Mouse (Mus musculus) lung, embryonic 14.5 days (tissue): ENCODE results near the gene Khnyn. TPM values are rescaled to one million over a fixed set of nuclear protein-coding genes. Genes with fewer than 3 reads are reported as not detected.
A peak's percentile ranks its signal among the peaks of the same experiment; 100 is the strongest.

Source experiments
- ATAC-seq: fragments of 200-750 bp; cut with Nextera tagmentation; 2 replicates; pipeline ENCODE4 v1.8.0; 2017; ENCODE audit warnings: mild to moderate bottlenecking, moderate TSS enrichment, moderate library complexity; ENCODE audit not compliant: insufficient read depth
- DNase-seq: peaks from one replicate; pipeline ENCODE4 v3.0.0-alpha.2; 2015
- H3K27ac ChIP-seq: fragments of 300-500 bp; sonication (generic); 2 replicates; pipeline ENCODE4 v1.5.1; 2014; ENCODE audit warnings: low read depth, mild to moderate bottlenecking, moderate library complexity
- H3K27me3 ChIP-seq: fragments of 300-500 bp; sonication (generic); 2 replicates; pipeline ENCODE4 v1.6.1; 2014; ENCODE audit warnings: low read length, control low read depth; ENCODE audit not compliant: insufficient read depth
- H3K36me3 ChIP-seq: fragments of 300-500 bp; sonication (generic); 2 replicates; pipeline ENCODE4 v1.6.1; 2014; ENCODE audit warnings: control low read depth; ENCODE audit not compliant: insufficient read depth
- H3K4me1 ChIP-seq: fragments of 300-500 bp; sonication (generic); 2 replicates; pipeline ENCODE4 v1.6.1; 2014; ENCODE audit warnings: antibody characterized with exemption, control low read depth; ENCODE audit not compliant: insufficient read depth
- H3K4me2 ChIP-seq: fragments of 300-500 bp; sonication (generic); 2 replicates; pipeline ENCODE4 v1.6.1; 2014; ENCODE audit warnings: mild to moderate bottlenecking
- H3K4me3 ChIP-seq: fragments of 300-500 bp; sonication (generic); 2 replicates; pipeline ENCODE4 v1.5.1; 2014; ENCODE audit warnings: low read depth, low read length
- H3K9ac ChIP-seq: fragments of 300-500 bp; sonication (generic); 2 replicates; pipeline ENCODE4 v1.6.1; 2014
- H3K9me3 ChIP-seq: fragments of 300-500 bp; sonication (generic); 2 replicates; pipeline ENCODE4 v1.6.1; 2016; ENCODE audit warnings: low read depth, low read length, control low read depth
- CTCF ChIP-seq: IDR thresholded peaks from 2 replicates; pipeline ENCODE4 v1.5.1; 2016; ENCODE audit warnings: antibody characterized with exemption, low read depth
- WGBS: fragments of 180-500 bp; shearing (Covaris S2); extraction: QIAGEN DNeasy Blood & Tissue Kit; methylation state at CpG from one replicate; pipeline ENCODE4 v1.1.7; 2014; 5-methylcytosine and 5-hydroxymethylcytosine counted together
- polyA plus RNA-seq: library from polyadenylated mRNA; unstranded; fragments of >200 nt; fragmentation: Nextera tagmentation; extraction: Ambion mirVana; gene quantifications from 2 replicates; pipeline ENCODE4 v1.2.1, GENCODE M21; 2014

The Khnyn gene
- polyA plus RNA-seq, 1 experiment from 2014 or later, result 13.7 TPM

DNA sequence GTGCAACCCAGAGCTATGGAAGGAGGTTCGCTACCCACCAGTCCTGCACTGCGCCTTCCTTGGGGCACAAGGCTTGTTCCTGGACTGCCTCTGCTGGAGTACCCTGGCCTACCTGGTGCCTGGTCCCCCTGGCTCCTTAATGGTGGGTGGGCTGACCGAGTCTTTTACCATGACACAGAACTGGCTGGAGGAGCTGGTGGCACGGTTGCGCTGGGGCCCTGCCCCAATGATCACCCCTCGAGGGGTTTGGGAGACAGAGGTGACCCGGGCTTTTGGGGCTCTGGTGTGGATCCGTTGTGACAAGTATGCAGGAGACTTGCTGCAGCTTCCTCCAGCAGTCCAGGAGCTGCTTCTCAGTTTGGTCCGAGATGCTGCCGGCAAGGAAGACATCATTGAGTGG, 21.8 kb upstream of the Khnyn start:
- Histone ChIP-seq H3K4me2 (no peak overlapping the region), H3K9me3 (no peaks in the 10 kb centered on the region), H3K4me3 (no peak overlapping the region), H3K27me3 (no peaks in the 10 kb centered on the region), H3K27ac (no peak overlapping the region), H3K36me3 (peaks cover 57% of the 10 kb centered on the region), H3K4me1 (peaks cover 2% of the 10 kb centered on the region), H3K9ac (no peak overlapping the region)
- no peak for TF ChIP-seq CTCF
- no peak for ATAC-seq
- WGBS, result 85% methylated on average over 10 of the region's 10 CpGs
- no peak for DNase-seq

DNA sequence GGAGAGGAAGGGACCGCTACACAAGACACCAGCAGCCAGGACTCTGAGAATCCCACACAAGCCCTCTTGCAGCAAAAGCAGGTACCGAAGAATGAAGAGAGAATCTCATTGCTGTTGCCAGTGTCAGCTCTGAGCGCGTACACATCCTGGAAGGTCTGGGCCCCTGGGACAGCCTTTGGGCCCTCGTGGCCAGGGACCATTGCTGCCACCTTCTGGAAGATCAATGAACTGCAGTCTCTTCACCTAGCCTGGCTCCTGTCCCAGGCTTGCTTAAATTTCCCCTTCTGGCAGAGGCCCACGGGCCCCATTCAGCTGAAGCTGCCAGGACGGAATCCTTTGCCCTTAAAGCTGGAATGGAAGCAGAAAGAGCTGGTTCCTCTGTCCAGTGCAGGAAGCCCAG, 21.0 kb upstream of the Khnyn start:
- H3K4me2 ChIP-seq, result no peak overlapping the region
- ATAC-seq (peak; percentile 73; the same call in 1 of the 2 replicates), DNase-seq (peak; percentile 93)
- H3K4me3 ChIP-seq, result no peak overlapping the region
- peak; percentile 98 for TF ChIP-seq CTCF
- H3K27me3 ChIP-seq, result no peaks in the 10 kb centered on the region
- peaks cover 62% of the 10 kb centered on the region for H3K36me3 ChIP-seq
- H3K9me3 ChIP-seq, result no peaks in the 10 kb centered on the region
- 0 out of 2 replicates have a peak overlapping the region, but pooled peaks have one; percentile 5 for H3K27ac ChIP-seq
- WGBS, result 20% methylated on average over 7 of the region's 7 CpGs
- no peaks in the 10 kb centered on the region for H3K4me1 ChIP-seq
- no peak overlapping the region for H3K9ac ChIP-seq

DNA sequence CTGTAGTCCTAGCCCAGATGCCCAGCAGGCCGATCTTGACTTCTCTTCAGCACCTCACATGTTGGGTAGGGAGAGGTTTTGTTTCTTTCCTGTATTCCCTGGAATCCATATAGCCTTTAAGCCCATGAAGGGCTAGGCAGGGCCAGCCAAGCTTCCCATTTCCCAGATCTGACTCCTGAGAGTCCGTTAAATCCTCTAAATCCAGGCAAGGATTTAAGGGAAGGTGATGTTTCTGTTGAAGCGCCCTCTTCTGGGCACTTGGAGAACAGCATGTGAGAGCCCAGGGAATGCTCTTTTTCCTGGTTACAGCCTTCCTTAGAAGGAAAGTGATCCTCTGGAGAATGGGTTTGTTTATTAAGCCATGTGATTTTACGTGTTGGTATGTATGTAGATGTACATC, 17.8 kb upstream of the Khnyn start:
- 42% methylated on average over 4 of the region's 4 CpGs for WGBS
- ATAC-seq (no peak), DNase-seq (peak; percentile 88)
- H3K9ac ChIP-seq, result no peak overlapping the region
- no peak overlapping the region for H3K4me3 ChIP-seq
- H3K4me2 ChIP-seq, result no peak overlapping the region
- TF ChIP-seq CTCF, result peak; percentile 87
- no peaks in the 10 kb centered on the region for H3K9me3 ChIP-seq
- H3K27me3 ChIP-seq, result no peaks in the 10 kb centered on the region
- H3K27ac ChIP-seq, result no peak overlapping the region
- H3K4me1 ChIP-seq, result no peaks in the 10 kb centered on the region
- H3K36me3 ChIP-seq, result peaks cover 92% of the 10 kb centered on the region

DNA sequence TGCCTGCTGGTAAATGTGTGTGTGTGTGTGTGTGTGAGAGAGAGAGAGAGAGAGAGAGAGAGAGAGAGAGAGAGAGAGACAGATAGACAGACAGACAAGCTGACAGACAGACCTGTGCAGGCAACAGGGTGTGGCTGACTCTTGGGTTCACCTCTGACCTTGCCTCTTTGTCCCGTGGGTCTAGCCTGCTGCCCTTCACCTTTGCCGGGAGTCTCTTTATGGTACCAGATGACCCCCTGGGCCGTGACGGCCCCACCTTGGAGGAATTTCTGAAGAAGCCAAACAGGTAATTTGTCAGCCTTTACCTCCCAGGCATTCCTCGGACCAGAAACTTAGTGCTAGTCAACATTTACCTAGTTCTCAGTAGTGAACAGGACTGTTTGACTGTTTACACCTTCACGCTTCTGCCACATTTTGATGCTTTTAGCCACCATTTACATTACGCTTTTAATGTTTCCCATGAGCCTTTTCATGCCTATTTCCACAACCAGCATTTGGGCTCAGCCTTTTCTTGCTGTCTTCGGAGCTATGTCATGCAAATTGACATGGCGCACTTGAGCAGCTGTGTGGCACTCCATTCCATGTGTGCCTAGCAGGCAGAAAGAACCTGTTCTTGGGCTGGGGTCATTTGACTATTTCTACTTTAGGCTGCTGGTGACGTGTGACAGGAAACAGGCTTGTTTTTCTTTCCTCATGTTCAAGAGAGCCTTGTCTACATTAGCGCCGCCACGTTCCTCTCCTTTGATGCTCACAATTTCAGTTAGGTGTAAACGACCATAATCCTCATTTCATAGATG, 16.3 kb upstream of the Khnyn start:
- H3K9ac ChIP-seq, result no peak overlapping the region
- H3K4me3 ChIP-seq, result no peak overlapping the region
- H3K27ac ChIP-seq, result no peak overlapping the region
- DNase-seq (no peak), ATAC-seq (no peak)
- no peak overlapping the region for H3K4me2 ChIP-seq
- H3K36me3 ChIP-seq, result peaks cover 98% of the 10 kb centered on the region
- no peak for TF ChIP-seq CTCF
- H3K9me3 ChIP-seq, result no peaks in the 10 kb centered on the region
- 81% methylated on average over 14 of the region's 14 CpGs for WGBS
- H3K4me1 ChIP-seq, result 0 out of 2 replicates have a peak, but pooled peaks cover 5% of the 10 kb centered on the region
- no peaks in the 10 kb centered on the region for H3K27me3 ChIP-seq

DNA sequence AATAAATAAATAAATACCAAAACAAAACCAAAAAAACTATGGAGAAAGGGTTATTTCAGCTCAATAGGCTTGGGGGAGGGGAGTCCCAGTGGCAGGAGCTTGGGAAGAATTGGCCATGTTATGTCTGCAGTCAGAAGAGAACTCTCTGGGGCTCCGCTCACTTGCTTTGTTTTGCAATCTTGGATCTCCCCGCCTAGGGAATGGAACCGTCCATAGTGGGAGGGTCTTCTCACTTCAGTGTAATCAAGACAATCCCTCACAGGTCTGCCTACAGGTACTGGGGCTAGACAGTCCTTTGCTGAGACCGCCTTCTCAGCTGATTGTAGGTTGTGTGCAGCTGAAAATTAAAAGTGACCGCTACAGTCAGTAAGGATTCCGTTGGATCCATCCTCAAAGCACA, 15.2 kb upstream of the Khnyn start:
- H3K4me1 ChIP-seq, result peaks cover 10% of the 10 kb centered on the region; the same call in 1 of the 2 replicates
- no peak for DNase-seq
- H3K27ac ChIP-seq, result no peak overlapping the region
- H3K27me3 ChIP-seq, result no peaks in the 10 kb centered on the region
- no peaks in the 10 kb centered on the region for H3K9me3 ChIP-seq
- WGBS, result 92% methylated on average over 6 of the region's 6 CpGs
- no peak for TF ChIP-seq CTCF
- no peak overlapping the region for H3K4me2 ChIP-seq
- ATAC-seq, result no peak
- no peak overlapping the region for H3K9ac ChIP-seq
- no peak overlapping the region for H3K4me3 ChIP-seq
- H3K36me3 ChIP-seq, result peaks cover 86% of the 10 kb centered on the region

DNA sequence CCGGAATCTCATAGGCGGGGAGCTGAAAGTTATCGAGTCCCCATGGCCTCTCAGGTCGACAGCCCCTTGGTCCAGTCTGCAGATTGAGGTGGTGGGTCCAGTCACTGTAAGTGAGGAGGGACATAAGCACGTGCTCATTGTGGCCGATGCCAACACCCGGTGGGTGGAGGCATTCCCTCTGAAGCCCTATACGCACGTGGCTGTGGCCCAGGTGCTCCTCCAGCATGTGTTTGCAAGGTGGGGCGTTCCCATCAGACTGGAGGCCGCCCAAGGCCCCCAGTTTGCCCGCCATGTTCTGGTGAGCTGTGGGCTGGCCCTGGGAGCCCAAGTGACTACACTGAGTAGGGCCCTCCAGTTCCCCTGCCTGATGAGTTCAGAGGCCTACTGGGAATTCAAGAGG, 12.7 kb upstream of the Khnyn start:
- TF ChIP-seq CTCF, result no peak
- WGBS, result 82% methylated on average over 12 of the region's 12 CpGs
- peaks cover 61% of the 10 kb centered on the region for H3K36me3 ChIP-seq
- H3K4me2 ChIP-seq, result no peak overlapping the region
- H3K27me3 ChIP-seq, result no peaks in the 10 kb centered on the region
- no peaks in the 10 kb centered on the region for H3K9me3 ChIP-seq
- peaks cover 10% of the 10 kb centered on the region; the same call in 1 of the 2 replicates for H3K4me1 ChIP-seq
- no peak overlapping the region for H3K9ac ChIP-seq
- no peak for DNase-seq
- ATAC-seq, result no peak
- H3K4me3 ChIP-seq, result no peak overlapping the region
- H3K27ac ChIP-seq, result no peak overlapping the region

DNA sequence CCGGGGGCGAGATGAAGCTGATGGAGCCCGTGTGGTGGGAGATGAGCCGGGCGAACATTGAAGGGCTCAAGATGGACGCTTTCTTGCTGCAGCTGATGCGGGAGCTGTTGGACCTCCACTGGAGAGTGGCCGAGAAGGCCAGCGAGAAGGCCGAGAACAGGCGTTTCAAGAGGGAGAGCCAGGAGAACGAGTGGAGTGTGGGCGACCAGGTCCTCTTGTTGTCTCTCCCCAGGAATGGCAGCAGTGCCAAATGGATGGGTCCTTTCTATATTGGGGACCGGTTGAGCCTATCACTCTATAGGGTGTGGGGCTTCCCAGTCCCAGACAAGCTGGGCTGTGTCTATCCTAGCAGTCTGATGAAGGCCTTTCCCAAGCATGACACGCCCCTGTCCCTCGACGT, 12.2 kb upstream of the Khnyn start:
- Histone ChIP-seq H3K36me3 (peaks cover 57% of the 10 kb centered on the region), H3K27ac (no peak overlapping the region), H3K9ac (no peak overlapping the region), H3K9me3 (no peaks in the 10 kb centered on the region), H3K4me3 (no peak overlapping the region), H3K4me2 (no peak overlapping the region), H3K27me3 (no peaks in the 10 kb centered on the region), H3K4me1 (peaks cover 12% of the 10 kb centered on the region; the same call in 1 of the 2 replicates)
- WGBS, result 79% methylated on average over 17 of the region's 17 CpGs
- TF ChIP-seq CTCF, result no peak
- DNase-seq (no peak), ATAC-seq (no peak)
